Mouse (Mus musculus) MEL (cell line): ENCODE results near the gene Drosha.
"Not testable (repeated sequence)": the region's sequence is repeated elsewhere in the genome, so short reads cannot be mapped to it uniquely, and the experiment has no call there.

Experiments used
- CHD2 ChIP-seq: IDR thresholded peaks from 2 replicates; pipeline ENCODE4 v1.6.1; 2011; ENCODE audit warnings: low read length, improper control_type of control experiment
- CTCF ChIP-seq, 3 experiments: IDR thresholded peaks in 2 of 3; conservative IDR thresholded peaks in 1 of 3; 2 replicates each; pipeline ENCODE4 v1.5.1; 2011 to 2012; ENCODE audit warnings: low read length in 3 of 3, low read depth in 2 of 3, mild to moderate bottlenecking in 2 of 3, improper control_type of control experiment in 1 of 3, inconsistent platforms in 1 of 3, mixed read lengths in 1 of 3, moderate library complexity in 1 of 3; ENCODE audit not compliant: control insufficient read depth in 1 of 3, insufficient read depth in 1 of 3, poor library complexity in 1 of 3, severe bottlenecking in 1 of 3
- EP300 ChIP-seq, 2 experiments: IDR thresholded peaks; 2 replicates each; pipeline ENCODE4 v1.6.1; 2011; ENCODE audit warnings: improper control_type of control experiment in 2 of 2, low read length in 2 of 2, low read depth in 1 of 2, mild to moderate bottlenecking in 1 of 2
- NRF1 ChIP-seq: IDR thresholded peaks from 2 replicates; pipeline ENCODE4 v1.6.1; 2014; ENCODE audit warnings: low read depth, mild to moderate bottlenecking, inconsistent platforms, low read length, improper control_type of control experiment, moderate library complexity; ENCODE audit not compliant: poor library complexity, insufficient read depth, severe bottlenecking
- POLR2A ChIP-seq, 2 experiments: IDR thresholded peaks; 2 replicates each; pipeline ENCODE4 v1.6.1; 2011 to 2012; ENCODE audit warnings: low read length in 2 of 2, mild to moderate bottlenecking in 2 of 2, control low read depth in 1 of 2, improper control_type of control experiment in 1 of 2, low read depth in 1 of 2, moderate library complexity in 1 of 2; ENCODE audit not compliant: control insufficient read depth in 1 of 2, insufficient read depth in 1 of 2, poor library complexity in 1 of 2
- TBP ChIP-seq: IDR thresholded peaks from 2 replicates; pipeline ENCODE4 v1.8.0; 2011; ENCODE audit warnings: low read depth, low read length, improper control_type of control experiment
- TCF12 ChIP-seq: IDR thresholded peaks from 2 replicates; pipeline ENCODE4 v1.6.1; 2014; ENCODE audit warnings: low read depth, mild to moderate bottlenecking, inconsistent platforms, low read length, improper control_type of control experiment, moderate library complexity
- ZC3H11A ChIP-seq: IDR thresholded peaks from 2 replicates; pipeline ENCODE4 v1.6.1; 2012; ENCODE audit warnings: low read depth, mild to moderate bottlenecking, inconsistent platforms, low read length, improper control_type of control experiment

DNA sequence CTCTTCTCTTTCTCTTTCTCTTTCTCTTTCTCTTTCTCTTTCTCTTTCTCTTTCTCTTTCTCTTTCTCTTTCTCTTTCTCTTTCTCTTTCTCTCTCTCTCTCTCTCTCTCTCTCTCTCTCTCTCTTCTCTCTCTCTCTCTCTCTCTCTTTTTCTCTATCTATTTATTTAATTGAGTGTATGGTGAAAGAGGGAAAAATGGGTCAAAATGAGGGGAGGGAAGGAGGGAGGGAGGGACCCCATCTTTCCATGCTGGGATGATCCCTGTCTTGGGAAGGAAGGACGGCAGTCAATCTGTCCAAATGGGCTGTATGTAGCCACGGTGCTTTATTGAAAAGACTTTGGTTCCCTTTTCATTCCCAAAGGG is 23.5 kb upstream of the Drosha start:
- not testable (repeated sequence) for TF ChIP-seq ZC3H11A; EP300 (IDR thresholded peaks at IDR 0.05; ENCODE audit: low read depth in 1 of 2, low read length in 2 of 2); NRF1; TCF12; POLR2A (IDR thresholded peaks at IDR 0.05; ENCODE audit: control insufficient read depth in 1 of 2, insufficient read depth in 1 of 2, low read depth in 1 of 2, low read length in 2 of 2, poor library complexity in 1 of 2); CTCF (IDR thresholded peaks at IDR 0.05 in 2 of 3, conservative IDR thresholded peaks at IDR 0.05 in 1 of 3; ENCODE audit: control insufficient read depth in 1 of 3, insufficient read depth in 1 of 3, low read depth in 2 of 3, low read length in 3 of 3, poor library complexity in 1 of 3, severe bottlenecking in 1 of 3); CHD2; TBP
